Comparison of ENCODE assay signal across 7 mouse cellular contexts in genomic region chr15:62098791-62099660, GRCm38 (mm10).
DNase-seq lines count a peak whose midpoint lies in the region; ATAC-seq and TF ChIP-seq lines count a peak whose summit lies in the region.

No protein-coding gene starts in this region.

- peak overlapping the region; percentile 52; the same call in 1 of the 2 replicates for H3K27ac ChIP-seq in ES-E14 (ENCODE audit: insufficient read depth, low read depth, low read length, poor library complexity, severe bottlenecking)
- H3K27ac ChIP-seq in intestine, embryonic 14.5 days (ENCODE audit: low read depth): no peak overlapping the region
- H3K27ac ChIP-seq in lung, embryonic 16.5 days (ENCODE audit: low read length): peak overlapping the region; percentile 58; the same call in 1 of the 2 replicates

- peaks cover 10 to 32% of the 10 kb centered on the region in 2 experiments for H3K4me1 ChIP-seq in ES-E14 (ENCODE audit: control insufficient read depth in 2 of 2, insufficient read depth in 2 of 2, low read length in 2 of 2, poor library complexity in 1 of 2)
- no peaks in the 10 kb centered on the region for H3K4me1 ChIP-seq in intestine, embryonic 14.5 days (replicated peaks; ENCODE audit: control insufficient read depth, insufficient read depth, low read length)
- H3K4me1 ChIP-seq in lung, embryonic 16.5 days (replicated peaks; ENCODE audit: control insufficient read depth, insufficient read depth, low read length): peaks cover 11% of the 10 kb centered on the region; the same call in 1 of the 2 replicates

- H3K4me3 ChIP-seq in ES-E14 (ENCODE audit: insufficient read depth in 1 of 2, low read depth in 1 of 2, low read length in 2 of 2, poor library complexity in 1 of 2, severe bottlenecking in 1 of 2): peak overlapping the region; percentile 6 to 33; a peak in 1 of 4 replicates
- H3K4me3 ChIP-seq in intestine, embryonic 14.5 days (ENCODE audit: low read depth, low read length): no peak overlapping the region
- no peak overlapping the region for H3K4me3 ChIP-seq in lung, embryonic 16.5 days (ENCODE audit: low read length)

- in situ Hi-C loops in ES-E14 (cut with MboI; ENCODE audit: low sequenced_read_pairs in 2 of 2, unreplicated experiment in 2 of 2): no loop called here

- WGBS in intestine, embryonic 14.5 days: 45% methylated on average over 16 of the region's 16 CpGs
- WGBS in lung, embryonic 16.5 days: 28% methylated on average over 16 of the region's 16 CpGs

- H3K36me3 ChIP-seq in ES-E14 (ENCODE audit: control insufficient read depth, insufficient read depth, low read length, poor library complexity, severe bottlenecking): peaks cover 7% of the 10 kb centered on the region; the same call in 1 of the 2 replicates
- no peaks in the 10 kb centered on the region for H3K36me3 ChIP-seq in intestine, embryonic 14.5 days (ENCODE audit: control insufficient read depth, insufficient read depth, low read length)
- no peaks in the 10 kb centered on the region for H3K36me3 ChIP-seq in lung, embryonic 16.5 days (ENCODE audit: control insufficient read depth, insufficient read depth, low read length)

- peak; percentile 62; the same call in 1 of the 2 replicates for ATAC-seq in intestine, embryonic 14.5 days (replicated peaks; ENCODE audit: low FRiP score, low TSS enrichment, low read depth)
- peak; percentile 77 for ATAC-seq in lung, embryonic 16.5 days (ENCODE audit: low read depth)
- ATAC-seq in CD4-positive, CD25-positive, alpha-beta regulatory T cell, adult 4 months: no peak

- H3K9ac ChIP-seq in ES-E14 (ENCODE audit: insufficient read depth, low read depth, low read length, poor library complexity, severe bottlenecking): peak overlapping the region; percentile 26; the same call in 1 of the 2 replicates
- H3K9ac ChIP-seq in intestine, embryonic 14.5 days (ENCODE audit: low read length): no peak overlapping the region
- H3K9ac ChIP-seq in lung, embryonic 16.5 days (ENCODE audit: low read length): no peak overlapping the region

- no peaks in the 10 kb centered on the region for H3K27me3 ChIP-seq in intestine, embryonic 14.5 days (replicated peaks; ENCODE audit: control insufficient read depth, insufficient read depth, low read length)
- no peaks in the 10 kb centered on the region for H3K27me3 ChIP-seq in lung, embryonic 16.5 days (ENCODE audit: control insufficient read depth, insufficient read depth, low read depth, low read length)

- intact Hi-C loops in left cerebral cortex, postnatal 4 days (cut with DNase I): no loop called here

- no peak overlapping the region for H3K4me2 ChIP-seq in intestine, embryonic 14.5 days (ENCODE audit: low read length)
- H3K4me2 ChIP-seq in lung, embryonic 16.5 days (ENCODE audit: low read depth, low read length): no peak overlapping the region

- DNase-seq in ES-E14 (ENCODE audit: low read depth, low spot score): no peak
- DNase-seq in adrenal gland, postnatal 14 days: peak; percentile 67
- peak; percentile 67 for DNase-seq in intestine, embryonic 14.5 days (ENCODE audit: low spot score)
- DNase-seq in left cerebral cortex, postnatal 4 days: no peak
- no peak for DNase-seq in frontal cortex, adult 2 months (ENCODE audit: extremely low spot score in 1 of 2, low spot score in 1 of 2)

- no peaks in the 10 kb centered on the region for H3K9me3 ChIP-seq in ES-E14 (ENCODE audit: control insufficient read depth, insufficient read depth, low read depth, low read length)
- peaks cover 4% of the 10 kb centered on the region; the same call in 1 of the 2 replicates for H3K9me3 ChIP-seq in intestine, embryonic 14.5 days (ENCODE audit: control insufficient read depth, low read length)
- H3K9me3 ChIP-seq in lung, embryonic 16.5 days (ENCODE audit: control insufficient read depth, low read length): peaks cover 3% of the 10 kb centered on the region

TF ChIP-seq in ES-E14, 5 proteins besides CTCF, POLR2A, EP300 and RAD21:
- TF ChIP-seq CHD2 (IDR thresholded peaks at IDR 0.05; ENCODE audit: low read depth, low read length): no peak
- TF ChIP-seq MAFK (IDR thresholded peaks at IDR 0.05; ENCODE audit: insufficient read depth, low read depth, low read length): no peak
- no peak for TF ChIP-seq HCFC1 (IDR thresholded peaks at IDR 0.05; ENCODE audit: borderline replicate concordance, insufficient read depth, low read length)
- no peak for TF ChIP-seq ZNF384 (IDR thresholded peaks at IDR 0.05; ENCODE audit: low read depth, low read length)
- TF ChIP-seq ZC3H11A (IDR thresholded peaks at IDR 0.05; ENCODE audit: borderline replicate concordance, low read depth, low read length): no peak

Comparison
In these comparisons a context has a peak if more than half of its experiments do, and no peak if none do; other contexts are left out.
1. DNase-seq: peak in adrenal gland, postnatal 14 days (single experiment) and intestine, embryonic 14.5 days (single experiment); none in ES-E14 (single experiment), left cerebral cortex, postnatal 4 days (single experiment) and frontal cortex, adult 2 months (0 of 2).
2. H3K4me3 ChIP-seq: peak in ES-E14 (2 of 2); none in intestine, embryonic 14.5 days (single experiment) and lung, embryonic 16.5 days (single experiment).